Mouse (Mus musculus) embryonic fibroblast, embryonic 13.5 days (primary cell): ENCODE data around the gene Lrmp.

Experiments used
- CTCF ChIP-seq: IDR thresholded peaks from 2 replicates; pipeline ENCODE4 v1.5.1; 2011; ENCODE audit warnings: mild to moderate bottlenecking, control low read depth, low read length, moderate library complexity, borderline replicate concordance; ENCODE audit not compliant: insufficient read depth
- POLR2A ChIP-seq: IDR thresholded peaks from 2 replicates; pipeline ENCODE4 v1.6.1; 2011; ENCODE audit warnings: low read depth, mild to moderate bottlenecking, control low read depth, low read length, moderate library complexity

GRCm38 (mm10) chr6:145088451-145089113 is 26.9 kb upstream of the Lrmp start:
- TF ChIP-seq CTCF, result no peak
- no peak for TF ChIP-seq POLR2A
